Mouse (Mus musculus) limb, embryonic 11.5 days (tissue): Measurements from ENCODE around the gene Bad. TPM values are rescaled to one million over a fixed set of nuclear protein-coding genes. Genes with fewer than 3 reads are reported as not detected.
A peak's percentile ranks its signal among the peaks of the same experiment; 100 is the strongest.

Experiments
- ATAC-seq: fragments of 200-750 bp; cut with Nextera tagmentation; 2 replicates; pipeline ENCODE4 v1.8.0; 2017; ENCODE audit warnings: low read depth; ENCODE audit not compliant: insufficient number of reproducible peaks, low FRiP score, low TSS enrichment
- DNase-seq: peaks from one replicate; pipeline ENCODE4 v3.0.0-alpha.2; 2015; ENCODE audit warnings: low spot score
- H3K27ac ChIP-seq: fragments of 300-500 bp; sonication (generic); replicated peaks from 2 replicates; pipeline ENCODE4 v1.5.1; 2014; ENCODE audit warnings: low read depth, mild to moderate bottlenecking, low read length
- H3K27me3 ChIP-seq: fragments of 300-500 bp; sonication (generic); 2 replicates; pipeline ENCODE4 v1.6.1; 2014; ENCODE audit warnings: mild to moderate bottlenecking, low read length, mixed read lengths; ENCODE audit not compliant: control insufficient read depth, insufficient read depth
- H3K36me3 ChIP-seq: fragments of 300-500 bp; sonication (generic); 2 replicates; pipeline ENCODE4 v1.6.1; 2014; ENCODE audit warnings: mild to moderate bottlenecking, low read length, moderate library complexity, mixed read lengths; ENCODE audit not compliant: control insufficient read depth, insufficient read depth
- H3K4me1 ChIP-seq: fragments of 300-500 bp; sonication (generic); 2 replicates; pipeline ENCODE4 v1.6.1; 2014; ENCODE audit warnings: low read length, mixed read lengths; ENCODE audit not compliant: control insufficient read depth, insufficient read depth
- H3K4me2 ChIP-seq: fragments of 300-500 bp; sonication (generic); 2 replicates; pipeline ENCODE4 v1.6.1; 2014; ENCODE audit warnings: low read depth, mild to moderate bottlenecking, moderate library complexity; ENCODE audit not compliant: severe bottlenecking
- H3K4me3 ChIP-seq: fragments of 300-500 bp; sonication (generic); 2 replicates; pipeline ENCODE4 v1.5.1; 2014; ENCODE audit warnings: low read depth, low read length
- H3K9ac ChIP-seq: fragments of 300-500 bp; sonication (generic); 2 replicates; pipeline ENCODE4 v1.6.1; 2014; ENCODE audit warnings: mild to moderate bottlenecking, low read length
- H3K9me3 ChIP-seq: fragments of 300-500 bp; sonication (generic); 2 replicates; pipeline ENCODE4 v1.6.1; 2016; ENCODE audit warnings: low read length; ENCODE audit not compliant: control insufficient read depth
- WGBS: fragments of 180-500 bp; shearing (Covaris S2); extraction: QIAGEN DNeasy Blood & Tissue Kit; methylation state at CpG from one replicate; pipeline ENCODE4 v1.1.7; 2014; 5-methylcytosine and 5-hydroxymethylcytosine counted together
- polyA plus RNA-seq: library from polyadenylated mRNA; unstranded; fragments of >200 nt; fragmentation: Nextera tagmentation; extraction: Ambion mirVana; gene quantifications from 2 replicates; pipeline ENCODE4 v1.2.1, GENCODE M21; 2014

Gene Bad
- polyA plus RNA-seq, 1 experiment from 2014 or later, result 51.7 TPM

DNA sequence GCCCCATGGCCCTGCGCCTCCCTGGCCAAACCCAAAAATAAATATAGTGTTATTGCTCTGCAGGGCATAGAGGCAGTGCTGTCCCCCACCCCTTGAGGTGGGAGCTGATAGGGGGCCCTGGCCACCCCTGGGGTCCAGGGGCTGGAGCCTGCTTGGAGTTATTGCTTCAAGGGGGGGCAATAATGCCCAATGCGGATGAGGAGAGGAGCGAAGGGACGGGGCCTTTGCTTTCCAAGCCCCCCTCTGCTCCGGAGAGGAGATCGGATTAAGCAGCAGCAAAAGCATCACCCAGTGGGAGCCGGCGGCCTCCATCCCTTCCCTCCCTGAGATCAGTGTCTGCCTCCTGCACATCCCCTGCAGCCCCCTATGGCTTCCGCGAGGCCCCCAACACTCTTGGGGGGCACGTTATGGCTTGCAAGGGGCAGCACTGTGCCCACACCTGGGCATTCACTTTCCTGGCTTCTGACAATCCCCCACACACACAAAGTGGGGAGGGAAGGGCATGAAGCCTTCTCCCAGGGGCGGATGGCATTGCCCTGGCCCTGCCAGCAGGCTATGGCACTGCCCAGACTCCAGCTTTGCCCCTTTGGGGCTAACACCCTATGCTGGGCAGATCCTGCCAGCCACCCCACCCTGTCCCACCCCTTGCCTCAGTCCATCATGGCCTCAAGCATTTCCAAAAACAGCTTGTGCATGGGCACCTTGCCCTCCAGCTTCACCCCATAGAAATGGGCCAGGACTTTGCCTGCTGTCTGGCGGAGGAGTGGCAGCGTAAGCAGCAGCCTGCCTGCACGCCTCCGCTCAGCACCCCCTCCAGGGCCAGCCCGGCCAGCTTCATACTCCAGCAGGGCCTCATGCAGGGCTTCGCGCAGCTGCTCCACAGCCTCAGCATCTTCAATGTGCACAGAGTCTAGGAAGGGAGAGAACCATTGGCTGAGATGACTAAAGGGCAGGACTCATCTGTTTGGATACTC, 30.3 kb upstream of the Bad start:
- WGBS, result 88% methylated on average over 19 of the region's 19 CpGs
- DNase-seq, result no peak
- H3K4me3 ChIP-seq, result peak overlapping the region; percentile 60; the same call in 1 of the 2 replicates
- no peaks in the 10 kb centered on the region for H3K9me3 ChIP-seq
- no peak overlapping the region for H3K27ac ChIP-seq
- ATAC-seq, result no peak
- peak overlapping the region; percentile 27 for H3K4me2 ChIP-seq
- H3K27me3 ChIP-seq, result no peaks in the 10 kb centered on the region
- H3K4me1 ChIP-seq, result peaks cover 13% of the 10 kb centered on the region; the same call in 1 of the 2 replicates
- H3K9ac ChIP-seq, result no peak overlapping the region
- peaks cover 15% of the 10 kb centered on the region for H3K36me3 ChIP-seq

DNA sequence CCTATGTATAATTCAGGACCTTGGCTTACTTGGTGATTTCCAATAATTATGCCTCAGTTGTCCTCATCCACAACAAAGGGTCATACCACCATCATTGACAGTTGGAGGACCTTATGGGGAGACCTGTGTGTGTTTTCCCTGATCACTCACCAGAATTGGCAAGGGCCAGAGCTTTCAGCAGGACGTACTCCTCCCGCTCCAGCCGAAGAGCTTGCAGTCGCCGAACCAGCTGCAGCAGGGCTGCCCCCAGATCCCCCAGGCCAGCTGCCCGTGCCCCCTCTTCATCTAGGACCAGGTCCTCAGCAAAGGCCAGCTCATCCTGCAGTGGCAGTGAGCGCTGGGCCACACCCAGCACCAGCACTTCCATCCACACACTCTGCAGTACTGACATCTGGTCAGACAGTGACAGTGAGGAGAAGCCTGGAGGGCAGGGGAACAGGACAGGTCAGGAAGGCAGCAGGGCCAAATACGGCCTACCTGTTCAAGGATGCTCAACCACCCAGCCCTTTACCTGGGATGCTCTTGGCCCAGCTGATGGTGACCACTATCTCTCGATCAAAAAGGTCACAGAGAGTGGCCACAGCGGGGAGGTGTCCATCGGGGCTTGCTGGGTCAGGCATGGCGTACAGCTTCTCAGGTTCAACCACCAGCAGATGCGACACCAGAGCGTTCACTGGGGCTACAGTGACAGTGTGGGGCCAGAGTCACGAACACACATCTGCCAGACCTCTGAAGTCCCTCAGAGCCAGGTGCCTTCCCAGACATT, 29.3 kb upstream of the Bad start:
- H3K4me3 ChIP-seq, result 0 out of 2 replicates have a peak overlapping the region, but pooled peaks have one; percentile 5
- no peaks in the 10 kb centered on the region for H3K27me3 ChIP-seq
- ATAC-seq (no peak), DNase-seq (no peak)
- no peak overlapping the region for H3K27ac ChIP-seq
- H3K36me3 ChIP-seq, result peaks cover 12% of the 10 kb centered on the region
- peaks cover 13% of the 10 kb centered on the region; the same call in 1 of the 2 replicates for H3K4me1 ChIP-seq
- no peak overlapping the region for H3K9ac ChIP-seq
- H3K9me3 ChIP-seq, result no peaks in the 10 kb centered on the region
- 88% methylated on average over 15 of the region's 15 CpGs for WGBS
- no peak overlapping the region for H3K4me2 ChIP-seq

DNA sequence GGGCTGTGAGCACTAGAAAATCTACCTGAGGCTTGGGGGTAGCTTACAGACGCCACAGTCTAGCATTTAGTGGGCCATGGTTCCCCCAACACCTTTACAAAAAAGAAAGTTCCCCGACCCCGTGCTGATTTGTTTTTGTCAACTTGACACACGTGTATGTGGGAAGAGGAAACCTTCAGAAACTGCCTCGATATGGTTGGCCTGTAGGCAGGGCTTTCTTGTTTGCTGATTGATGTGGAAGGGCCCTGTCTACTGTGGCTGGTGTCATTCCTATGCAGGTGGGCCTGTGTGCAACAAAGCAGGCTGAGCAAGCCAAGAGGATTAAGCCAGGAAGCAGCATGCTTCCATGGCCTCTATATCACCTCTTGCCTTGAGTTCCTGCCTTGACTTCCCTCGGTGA, 28.6 kb upstream of the Bad start:
- Histone ChIP-seq H3K27ac (no peak overlapping the region), H3K4me3 (no peak overlapping the region), H3K9ac (no peak overlapping the region), H3K4me2 (no peak overlapping the region), H3K36me3 (peaks cover 12% of the 10 kb centered on the region), H3K9me3 (no peaks in the 10 kb centered on the region), H3K27me3 (no peaks in the 10 kb centered on the region), H3K4me1 (peaks cover 12% of the 10 kb centered on the region; the same call in 1 of the 2 replicates)
- DNase-seq (no peak), ATAC-seq (no peak)
- 87% methylated on average over 6 of the region's 6 CpGs for WGBS

DNA sequence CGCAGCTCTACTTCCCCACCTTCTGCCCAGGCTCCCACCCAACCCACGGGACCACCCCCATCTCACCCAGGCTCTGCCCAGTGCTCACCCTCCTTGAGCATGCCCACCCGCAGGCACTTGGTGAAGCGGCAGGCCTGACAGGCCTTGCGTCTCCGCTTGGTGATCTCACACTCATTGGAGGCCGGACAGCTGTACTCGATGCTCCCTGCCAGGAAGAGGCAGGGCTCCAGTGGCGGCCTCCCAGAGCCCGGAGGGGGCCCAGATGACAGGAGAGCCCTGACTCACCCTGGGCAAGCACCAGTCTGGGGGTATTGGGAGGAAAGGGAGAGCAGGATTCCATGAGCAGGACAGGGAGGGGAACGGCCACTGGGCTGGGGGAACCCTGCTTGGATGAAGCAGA, 27.7 kb upstream of the Bad start:
- 88% methylated on average over 11 of the region's 11 CpGs for WGBS
- H3K27me3 ChIP-seq, result no peaks in the 10 kb centered on the region

DNA sequence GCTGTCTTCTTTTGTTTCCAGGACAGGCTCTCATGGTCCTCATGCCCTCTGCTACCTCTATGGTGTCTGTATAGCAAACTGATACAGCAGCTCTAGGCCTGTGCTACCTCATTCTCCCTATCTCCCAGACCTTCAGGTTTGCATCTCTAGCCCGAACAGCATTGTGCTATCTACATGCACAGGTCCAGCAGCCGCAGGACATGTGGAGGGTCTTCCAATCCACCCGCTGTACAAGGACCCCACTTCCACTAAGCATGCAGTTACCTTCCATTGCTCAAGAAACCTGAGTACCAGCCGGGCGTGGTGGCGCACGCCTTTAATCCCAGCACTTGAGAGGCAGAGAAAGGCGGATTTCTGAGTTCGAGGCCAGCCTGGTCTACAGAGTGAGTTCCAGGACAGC, 27.1 kb upstream of the Bad start:
- Histone ChIP-seq H3K4me1 (peaks cover 6% of the 10 kb centered on the region; the same call in 1 of the 2 replicates), H3K36me3 (peaks cover 12% of the 10 kb centered on the region), H3K9me3 (no peaks in the 10 kb centered on the region), H3K27ac (no peak overlapping the region), H3K9ac (no peak overlapping the region), H3K4me2 (no peak overlapping the region), H3K27me3 (no peaks in the 10 kb centered on the region), H3K4me3 (no peak overlapping the region)
- DNase-seq (no peak), ATAC-seq (no peak)
- 95% methylated on average over 9 of the region's 9 CpGs for WGBS

More for the DNA sequence above, 27.7 kb upstream of the Bad start:
- no peak overlapping the region for H3K27ac ChIP-seq
- ATAC-seq, result no peak
- H3K9ac ChIP-seq, result no peak overlapping the region
- H3K9me3 ChIP-seq, result no peaks in the 10 kb centered on the region
- no peak overlapping the region for H3K4me2 ChIP-seq
- H3K4me1 ChIP-seq, result peaks cover 6% of the 10 kb centered on the region; the same call in 1 of the 2 replicates
- H3K36me3 ChIP-seq, result peaks cover 12% of the 10 kb centered on the region
- no peak for DNase-seq
- no peak overlapping the region for H3K4me3 ChIP-seq

DNA sequence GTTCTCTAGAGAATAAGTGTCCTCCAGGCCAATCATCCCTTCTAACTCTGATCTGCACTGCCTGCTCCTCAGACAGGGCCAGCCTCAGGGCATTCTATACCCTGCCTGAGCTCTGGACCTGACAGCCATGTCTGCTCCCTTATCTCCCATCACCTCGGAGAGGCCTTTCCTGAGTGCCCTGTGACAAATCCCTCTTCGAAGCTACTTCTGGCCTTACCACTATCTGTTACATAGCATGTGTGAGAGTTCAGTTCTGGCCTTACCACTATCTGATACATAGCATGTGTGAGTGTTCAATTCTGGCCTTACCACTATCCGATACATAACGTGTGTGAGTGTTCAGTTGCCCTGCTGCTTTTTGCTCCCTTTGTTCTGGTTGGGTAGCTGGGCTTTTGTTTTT, 26.4 kb upstream of the Bad start:
- Histone ChIP-seq H3K4me2 (no peak overlapping the region), H3K27me3 (no peaks in the 10 kb centered on the region), H3K9me3 (no peaks in the 10 kb centered on the region), H3K4me3 (no peak overlapping the region), H3K27ac (no peak overlapping the region), H3K4me1 (peaks cover 6% of the 10 kb centered on the region; the same call in 1 of the 2 replicates), H3K9ac (no peak overlapping the region), H3K36me3 (peaks cover 12% of the 10 kb centered on the region)
- WGBS, result 83% methylated on average over 4 of the region's 4 CpGs
- no peak for DNase-seq
- ATAC-seq, result no peak

DNA sequence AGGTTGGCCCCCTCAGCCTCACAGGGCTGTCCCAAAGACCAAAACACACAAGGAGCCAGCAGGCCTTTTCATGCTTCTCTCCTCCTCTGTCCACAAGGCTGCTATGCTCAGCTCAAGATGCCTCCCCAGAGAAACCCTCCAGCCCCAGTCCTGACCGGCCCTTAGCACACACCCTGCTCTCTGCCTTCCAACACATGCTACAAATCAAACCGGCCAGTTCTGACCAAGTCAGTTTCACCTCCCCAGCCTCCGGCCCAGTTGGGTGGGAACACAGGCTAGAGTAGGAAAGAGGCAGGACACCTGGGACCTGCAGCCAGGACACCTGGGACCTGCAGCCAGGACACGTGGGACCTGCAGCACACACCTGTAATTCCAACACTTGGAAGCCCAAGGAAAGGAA, 25.2 kb upstream of the Bad start:
- no peak overlapping the region for H3K27ac ChIP-seq
- no peaks in the 10 kb centered on the region for H3K27me3 ChIP-seq
- no peak overlapping the region for H3K4me3 ChIP-seq
- DNase-seq (no peak), ATAC-seq (no peak)
- peaks cover 5% of the 10 kb centered on the region for H3K4me1 ChIP-seq
- H3K9me3 ChIP-seq, result no peaks in the 10 kb centered on the region
- no peak overlapping the region for H3K4me2 ChIP-seq
- H3K36me3 ChIP-seq, result peaks cover 10% of the 10 kb centered on the region
- 72% methylated on average over 4 of the region's 4 CpGs for WGBS
- H3K9ac ChIP-seq, result no peak overlapping the region

DNA sequence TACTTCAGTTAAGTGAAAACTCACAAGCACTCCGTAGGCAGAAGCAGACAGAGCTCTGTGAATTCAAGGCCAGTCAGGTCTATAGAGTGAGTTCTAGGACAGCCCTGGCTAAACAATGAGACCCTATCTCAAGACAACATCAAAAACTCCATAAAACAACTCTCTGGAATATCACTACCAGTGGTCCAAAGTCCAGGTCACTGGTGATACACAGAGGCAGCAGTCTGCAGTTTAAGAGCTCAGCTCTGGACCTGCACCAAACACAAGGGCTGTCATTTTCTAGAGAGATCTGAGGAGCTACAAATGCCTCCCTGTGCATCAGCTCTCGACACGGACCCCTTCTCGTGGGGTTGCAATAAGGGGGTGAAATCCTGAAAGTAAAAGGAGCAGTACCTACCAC, 23.3 kb upstream of the Bad start:
- H3K4me1 ChIP-seq, result peaks cover 5% of the 10 kb centered on the region
- H3K4me2 ChIP-seq, result no peak overlapping the region
- no peaks in the 10 kb centered on the region for H3K9me3 ChIP-seq
- H3K4me3 ChIP-seq, result no peak overlapping the region
- no peak overlapping the region; the same call in 1 of the 2 replicates for H3K9ac ChIP-seq
- WGBS, result 92% methylated on average over 4 of the region's 4 CpGs
- ATAC-seq (no peak), DNase-seq (no peak)
- H3K27me3 ChIP-seq, result peaks cover 10% of the 10 kb centered on the region
- H3K27ac ChIP-seq, result no peak overlapping the region
- no peaks in the 10 kb centered on the region for H3K36me3 ChIP-seq
